Mouse (Mus musculus) kidney, postnatal 25 days (tissue): ENCODE results near the gene Fam19a5.
A peak's percentile ranks its signal among the peaks of the same experiment; 100 is the strongest.

ENCODE experiments used
- DNase-seq, 2 experiments: peaks; one replicate each; pipeline ENCODE4 v3.0.0; 2021; ENCODE audit warnings: mixed read lengths in 2 of 2

The Fam19a5 gene

DNA sequence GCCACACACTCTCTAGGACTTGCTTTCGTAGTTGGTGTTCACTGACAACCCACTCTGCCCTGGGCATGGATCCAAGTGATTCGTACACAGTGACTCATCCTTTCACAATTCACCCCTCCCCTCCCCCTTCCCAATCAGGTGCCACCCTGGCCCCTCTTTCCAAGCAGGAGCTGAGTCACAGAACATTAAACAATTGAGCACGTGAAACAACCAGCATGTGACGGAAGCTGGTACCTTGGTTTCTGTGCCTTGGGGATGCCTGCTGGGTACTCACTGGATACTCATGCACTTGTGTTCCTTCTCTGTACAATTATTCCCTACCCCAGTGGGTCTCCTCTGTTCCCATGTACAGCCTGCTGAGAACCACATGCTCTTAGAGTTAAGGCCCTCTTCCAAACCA is 53.0 kb downstream of the Fam19a5 start:
- peak in 1 of 2 experiments; percentile 6 for DNase-seq

GRCm38 (mm10) chr15:87597766-87598165 is 53.7 kb downstream of the Fam19a5 start:
- DNase-seq = no peak

DNA sequence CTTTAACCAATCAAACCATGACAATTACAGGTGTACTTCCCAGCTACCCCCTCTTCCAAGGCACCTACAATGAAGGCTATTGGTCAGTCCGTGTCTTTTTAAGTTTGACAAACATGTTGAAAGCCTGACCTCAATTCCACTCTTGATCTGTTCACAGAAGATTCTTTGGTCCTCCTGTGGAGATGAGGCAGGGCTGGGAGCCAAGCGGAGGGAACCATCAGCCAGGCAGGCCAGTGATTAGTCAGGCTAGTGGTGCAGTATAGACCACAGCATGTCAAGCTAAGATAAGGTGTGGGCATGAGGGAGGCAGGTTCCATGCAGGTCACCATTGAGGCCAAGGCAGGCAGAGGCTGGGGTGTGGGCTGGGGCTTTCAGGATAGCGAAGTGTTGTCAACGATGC is 54.5 kb downstream of the Fam19a5 start:
- DNase-seq = no peak

GRCm38 (mm10) chr15:87603316-87603715 is 59.2 kb downstream of the Fam19a5 start:
- no peak for DNase-seq

DNA sequence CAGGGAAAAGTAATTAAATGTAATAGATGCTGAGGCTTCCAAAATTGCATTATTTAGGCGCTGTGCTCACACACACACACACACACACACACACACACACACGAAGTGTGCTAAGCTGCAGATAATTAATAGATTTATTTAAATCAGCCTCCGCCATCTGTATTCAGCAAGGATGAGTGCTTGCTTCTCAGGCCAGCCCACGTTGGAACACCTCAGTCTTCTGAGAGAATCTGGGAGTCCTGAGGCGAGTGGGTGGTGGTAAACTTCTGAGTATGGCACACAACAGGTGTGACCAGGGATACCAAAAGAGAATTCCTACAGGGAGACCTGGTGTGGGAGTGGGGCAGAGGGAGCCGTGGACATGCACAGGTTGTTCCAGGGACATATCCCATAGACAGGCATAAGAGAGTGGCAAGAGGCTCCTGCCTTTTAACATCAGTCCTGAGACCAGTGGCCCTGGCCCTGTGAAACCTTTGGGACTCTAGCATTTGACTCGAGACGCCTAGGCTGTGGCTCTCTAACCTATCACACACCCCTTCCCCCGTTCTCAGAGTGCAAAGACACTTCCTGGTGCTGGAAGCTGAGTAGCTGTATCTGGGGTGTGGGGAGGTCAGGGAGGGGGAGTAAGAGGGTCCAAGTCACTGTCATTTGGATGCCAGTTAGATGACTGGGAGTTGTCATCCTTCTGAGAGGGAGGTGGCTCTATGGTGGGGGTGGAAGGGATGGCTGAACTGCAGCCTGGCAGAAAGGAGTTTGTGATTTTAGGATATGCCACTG is 61.6 kb downstream of the Fam19a5 start:
- DNase-seq = no peak

- no peak for DNase-seq
Observed at GRCm38 (mm10) chr15:87606702-87607101, 62.6 kb downstream of the Fam19a5 start.

GRCm38 (mm10) chr15:87609236-87609635 is 65.1 kb downstream of the Fam19a5 start:
- DNase-seq = no peak

GRCm38 (mm10) chr15:87623966-87624609 is 80.0 kb downstream of the Fam19a5 start:
- DNase-seq = peak; percentile 79 to 91

DNA sequence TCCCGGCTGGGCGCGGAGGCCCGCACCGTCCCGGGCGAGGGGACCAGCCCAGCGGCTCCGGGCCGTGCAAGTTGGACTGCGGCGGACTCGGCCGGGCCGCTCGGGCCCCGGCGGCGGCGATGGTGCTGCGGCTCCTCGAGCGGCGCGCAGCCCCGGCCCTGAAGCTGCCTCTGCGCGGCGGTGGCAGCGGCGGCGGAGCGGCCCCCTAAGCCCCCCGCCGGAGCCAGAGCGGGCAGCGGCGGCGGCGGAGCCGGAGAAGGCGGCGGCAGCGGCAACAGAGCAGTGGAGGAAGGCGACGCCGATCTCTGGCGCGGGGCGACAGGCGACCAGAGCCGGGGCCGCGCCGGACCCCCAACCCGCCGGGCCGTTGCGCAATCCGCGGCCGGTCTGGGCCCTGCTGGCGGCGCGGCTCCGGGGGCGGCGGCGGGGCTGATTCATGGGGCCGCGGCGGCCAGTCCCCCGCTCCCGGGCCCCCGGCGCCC is 80.6 kb downstream of the Fam19a5 start:
- DNase-seq = peak in 1 of 2 experiments; percentile 2

- peak; percentile 88 to 90 for DNase-seq
Observed at GRCm38 (mm10) chr15:87625236-87626023, 81.3 kb downstream of the Fam19a5 start.

GRCm38 (mm10) chr15:87635272-87635671 is 91.2 kb downstream of the Fam19a5 start:
- no peak for DNase-seq

GRCm38 (mm10) chr15:87636407-87636806 is 92.3 kb downstream of the Fam19a5 start:
- no peak for DNase-seq

GRCm38 (mm10) chr15:87637234-87637633 is 93.1 kb downstream of the Fam19a5 start:
- no peak for DNase-seq

- no peak for DNase-seq
Observed at GRCm38 (mm10) chr15:87638270-87638669, 94.2 kb downstream of the Fam19a5 start.

GRCm38 (mm10) chr15:87646313-87647061 is 102.4 kb downstream of the Fam19a5 start:
- no peak for DNase-seq

GRCm38 (mm10) chr15:87649651-87650050 is 105.6 kb downstream of the Fam19a5 start:
- DNase-seq = no peak

- DNase-seq = no peak
Observed at GRCm38 (mm10) chr15:87654551-87654950, 110.5 kb downstream of the Fam19a5 start.

GRCm38 (mm10) chr15:87656496-87657155 is 112.5 kb downstream of the Fam19a5 start:
- DNase-seq = no peak

GRCm38 (mm10) chr15:87659729-87660128 is 115.6 kb downstream of the Fam19a5 start:
- DNase-seq = no peak

DNA sequence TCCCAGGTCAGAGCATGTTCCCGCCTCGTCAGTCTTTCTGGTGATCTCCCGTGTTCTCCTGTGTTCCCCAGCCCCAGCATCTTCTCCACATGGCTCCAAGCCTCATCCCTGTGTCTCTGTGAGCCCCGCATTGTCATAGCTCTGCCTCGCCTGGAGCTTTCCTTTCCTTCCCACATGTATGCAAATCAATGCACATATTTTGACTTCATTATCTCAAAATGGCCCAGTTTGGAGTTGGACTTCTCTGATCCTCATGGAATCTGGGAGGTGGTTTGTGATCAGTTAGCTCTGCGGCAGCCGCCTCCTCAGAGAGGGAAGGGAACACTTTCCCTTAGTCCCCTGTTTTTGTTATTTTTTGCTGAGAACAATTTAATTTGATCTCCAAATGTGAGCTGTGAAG is 117.9 kb downstream of the Fam19a5 start:
- DNase-seq = no peak

DNA sequence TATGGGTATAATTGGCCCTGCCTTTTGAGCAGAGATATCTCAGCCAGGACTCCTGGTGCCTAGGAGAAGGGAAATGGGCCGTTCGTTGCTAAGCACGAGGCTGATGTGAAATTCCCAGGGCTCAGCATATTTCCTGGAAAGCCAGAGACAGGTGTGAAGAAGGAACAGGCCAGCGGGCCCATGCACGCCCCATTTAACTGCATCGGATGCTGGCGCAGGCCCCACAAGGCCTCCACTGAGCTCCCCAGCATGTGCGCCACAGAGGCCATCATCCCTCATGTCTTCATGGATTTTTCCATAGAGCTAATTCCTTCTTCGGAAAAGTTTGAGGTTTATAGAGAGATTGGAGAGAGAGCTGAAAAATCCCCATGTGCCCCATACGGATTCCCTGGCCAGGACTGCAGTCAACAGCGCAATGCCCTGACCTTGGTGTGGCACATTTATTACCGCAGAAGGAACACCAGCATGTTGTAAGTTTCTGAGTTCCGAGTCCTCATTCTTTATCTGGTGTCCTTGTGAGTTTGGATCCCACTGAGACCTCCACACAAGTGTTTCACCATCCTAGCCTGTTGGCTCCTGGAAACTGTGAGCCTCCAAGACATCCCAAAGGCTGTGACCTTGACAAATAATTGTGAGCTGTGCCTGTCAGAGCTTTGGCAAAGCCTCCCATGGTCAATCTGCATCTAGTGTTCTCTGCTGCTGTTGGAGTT is 122.1 kb downstream of the Fam19a5 start:
- no peak for DNase-seq
